Mouse (Mus musculus) liver, embryonic 14.5 days (tissue): Measurements from ENCODE around the gene Plk3. TPM values are rescaled to one million over a fixed set of nuclear protein-coding genes. Genes with fewer than 3 reads are reported as not detected.

Experiments used
- ATAC-seq: fragments of 200-750 bp; cut with Nextera tagmentation; 2 replicates; pipeline ENCODE4 v1.8.0; 2017; ENCODE audit warnings: moderate number of reproducible peaks, mild to moderate bottlenecking, moderate library complexity; ENCODE audit not compliant: insufficient read depth
- DNase-seq, 3 experiments: peaks; one replicate each; pipeline ENCODE4 v3.0.0-alpha.2; 2012 to 2013; ENCODE audit warnings: low read depth in 3 of 3, low spot score in 3 of 3
- H3K27ac ChIP-seq: fragments of 300-500 bp; sonication (generic); 2 replicates; pipeline ENCODE4 v1.5.1; 2014; ENCODE audit warnings: moderate library complexity, mild to moderate bottlenecking, control low read depth, inconsistent platforms
- H3K27me3 ChIP-seq: fragments of 300-500 bp; sonication (generic); 2 replicates; pipeline ENCODE4 v1.6.1; 2014; ENCODE audit warnings: mild to moderate bottlenecking, low read length, moderate library complexity; ENCODE audit not compliant: control insufficient read depth, insufficient read depth
- H3K36me3 ChIP-seq: fragments of 300-500 bp; sonication (generic); replicated peaks from 2 replicates; pipeline ENCODE4 v1.6.1; 2014; ENCODE audit warnings: low read depth; ENCODE audit not compliant: control insufficient read depth, insufficient read depth
- H3K4me1 ChIP-seq, 2 experiments: fragments of 200-500 bp in 1 of 2; fragments of 300-500 bp in 1 of 2; sonication (generic) in 1 of 2; replicated peaks; 2 replicates each; pipeline ENCODE4 v1.6.1; 2012 to 2014; ENCODE audit warnings: antibody characterized with exemption in 1 of 2, inconsistent platforms in 1 of 2, low read length in 1 of 2; ENCODE audit not compliant: control insufficient read depth in 2 of 2, insufficient read depth in 2 of 2
- H3K4me2 ChIP-seq: fragments of 300-500 bp; sonication (generic); 2 replicates; pipeline ENCODE4 v1.6.1; 2014; ENCODE audit warnings: low read depth, mild to moderate bottlenecking, control low read depth, moderate library complexity
- H3K4me3 ChIP-seq, 2 experiments: fragments of 200-500 bp in 1 of 2; fragments of 300-500 bp in 1 of 2; sonication (generic) in 1 of 2; 2 replicates each; pipeline ENCODE4 v1.5.1; 2012 to 2014; ENCODE audit warnings: low read depth in 2 of 2, low read length in 2 of 2, mild to moderate bottlenecking in 2 of 2, control low read depth in 1 of 2, inconsistent platforms in 1 of 2, moderate library complexity in 1 of 2; ENCODE audit not compliant: insufficient read depth in 1 of 2
- H3K9ac ChIP-seq: fragments of 300-500 bp; sonication (generic); replicated peaks from 2 replicates; pipeline ENCODE4 v1.6.1; 2014; ENCODE audit warnings: mild to moderate bottlenecking, control low read depth, moderate library complexity
- H3K9me3 ChIP-seq: fragments of 300-500 bp; sonication (generic); 2 replicates; pipeline ENCODE4 v1.6.1; 2016; ENCODE audit warnings: low read length, mixed read lengths; ENCODE audit not compliant: control insufficient read depth
- CTCF ChIP-seq: IDR thresholded peaks from 2 replicates; pipeline ENCODE4 v1.5.1; 2016; ENCODE audit warnings: antibody characterized with exemption, low read depth, control low read depth
- EP300 ChIP-seq: IDR thresholded peaks from 2 replicates; pipeline ENCODE4 v1.6.1; 2016; ENCODE audit warnings: antibody characterized with exemption, low read depth
- WGBS: fragments of 180-500 bp; shearing (Covaris S2); extraction: QIAGEN DNeasy Blood & Tissue Kit; methylation state at CpG from one replicate; pipeline ENCODE4 v1.1.7; 2014; ENCODE audit not compliant: insufficient replicate concordance; 5-methylcytosine and 5-hydroxymethylcytosine counted together
- polyA plus RNA-seq, 2 experiments: library from polyadenylated mRNA; depleted of rRNA in 1 of 2; stranded (reverse) in 1 of 2; unstranded in 1 of 2; fragments of >200 nt; fragmentation: Nextera tagmentation in 1 of 2; extraction: Ambion mirVana in 1 of 2; gene quantifications; 2 replicates each; pipeline versions ENCODE4 v1.2.1 to v1.2.3; 2012 to 2014

The Plk3 gene
- polyA plus RNA-seq, 2 experiments = 1.1 to 1.7 TPM

- Histone ChIP-seq H3K4me3 (no peak overlapping the region), H3K27ac (no peak overlapping the region), H3K4me2 (no peak overlapping the region), H3K9me3 (no peaks in the 10 kb centered on the region), H3K4me1 (no peaks in the 10 kb centered on the region; a peak in 1 of 4 replicates), H3K9ac (no peak overlapping the region), H3K36me3 (no peaks in the 10 kb centered on the region), H3K27me3 (peaks cover 24% of the 10 kb centered on the region)
- 34% methylated on average over 5 of the region's 5 CpGs for WGBS
- TF ChIP-seq CTCF = no peak
- no peak for TF ChIP-seq EP300
- DNase-seq = no peak
- no peak for ATAC-seq
Observed at GRCm38 (mm10) chr4:117096666-117097065, 37.1 kb downstream of the Plk3 start.

- no peak for DNase-seq
- WGBS = 2% methylated on average over 50 of the region's 50 CpGs
- H3K27me3 ChIP-seq = peaks cover 24% of the 10 kb centered on the region
Observed at GRCm38 (mm10) chr4:117095551-117096452, 38.0 kb downstream of the Plk3 start, which contains the start of gene Ptch2. Gene Ptch2 (plus strand): TSS chr4:117096075.

GRCm38 (mm10) chr4:117094626-117095361 lies 39.0 kb downstream of the Plk3 start:
- Histone ChIP-seq H3K27me3 (peaks cover 24% of the 10 kb centered on the region), H3K4me1 (peaks cover 11% of the 10 kb centered on the region in 2 experiments), H3K9me3 (no peaks in the 10 kb centered on the region), H3K9ac (no peak overlapping the region), H3K4me2 (no peak overlapping the region), H3K4me3 (no peak overlapping the region), H3K36me3 (no peaks in the 10 kb centered on the region), H3K27ac (no peak overlapping the region)
- TF ChIP-seq CTCF = no peak
- TF ChIP-seq EP300 = no peak
- no peak for DNase-seq
- WGBS = 62% methylated on average over 3 of the region's 3 CpGs
- no peak for ATAC-seq

More at GRCm38 (mm10) chr4:117095551-117096452, 38.0 kb downstream of the Plk3 start, which contains the start of gene Ptch2:
- Histone ChIP-seq H3K9me3 (no peaks in the 10 kb centered on the region), H3K4me3 (peak within 1 kb of the TSS; percentile 28 to 45), H3K36me3 (no peaks in the 10 kb centered on the region), H3K4me1 (peaks cover under 1 to 2% of the 10 kb centered on the region in 2 experiments; a peak in 2 of 4 replicates), H3K9ac (no peak within 1 kb of the TSS), H3K27ac (no peak within 1 kb of the TSS), H3K4me2 (peak within 1 kb of the TSS; percentile 60)
- TF ChIP-seq EP300 (no peak), CTCF (no peak)
- 0 out of 2 replicates have a peak, but pooled peaks have one; percentile 26 for ATAC-seq

- Histone ChIP-seq H3K4me2 (peak overlapping the region; percentile 16; the same call in 1 of the 2 replicates), H3K27ac (peak overlapping the region; percentile 79), H3K4me3 (no peak overlapping the region), H3K4me1 (peaks cover 22 to 30% of the 10 kb centered on the region in 2 experiments), H3K27me3 (peaks cover 10% of the 10 kb centered on the region), H3K36me3 (0 out of 2 replicates have a peak, but pooled peaks cover 2% of the 10 kb centered on the region), H3K9me3 (no peaks in the 10 kb centered on the region), H3K9ac (peak overlapping the region; percentile 10; the same call in 1 of the 2 replicates)
- DNase-seq = peak; percentile 53 to 67 (median 66)
- ATAC-seq = peak; percentile 84
- TF ChIP-seq CTCF (no peak), EP300 (peak; percentile 77)
- 26% methylated on average over 7 of the region's 7 CpGs for WGBS
Observed at GRCm38 (mm10) chr4:117090586-117090985, 43.2 kb downstream of the Plk3 start.
